In the genomic region with DNA sequence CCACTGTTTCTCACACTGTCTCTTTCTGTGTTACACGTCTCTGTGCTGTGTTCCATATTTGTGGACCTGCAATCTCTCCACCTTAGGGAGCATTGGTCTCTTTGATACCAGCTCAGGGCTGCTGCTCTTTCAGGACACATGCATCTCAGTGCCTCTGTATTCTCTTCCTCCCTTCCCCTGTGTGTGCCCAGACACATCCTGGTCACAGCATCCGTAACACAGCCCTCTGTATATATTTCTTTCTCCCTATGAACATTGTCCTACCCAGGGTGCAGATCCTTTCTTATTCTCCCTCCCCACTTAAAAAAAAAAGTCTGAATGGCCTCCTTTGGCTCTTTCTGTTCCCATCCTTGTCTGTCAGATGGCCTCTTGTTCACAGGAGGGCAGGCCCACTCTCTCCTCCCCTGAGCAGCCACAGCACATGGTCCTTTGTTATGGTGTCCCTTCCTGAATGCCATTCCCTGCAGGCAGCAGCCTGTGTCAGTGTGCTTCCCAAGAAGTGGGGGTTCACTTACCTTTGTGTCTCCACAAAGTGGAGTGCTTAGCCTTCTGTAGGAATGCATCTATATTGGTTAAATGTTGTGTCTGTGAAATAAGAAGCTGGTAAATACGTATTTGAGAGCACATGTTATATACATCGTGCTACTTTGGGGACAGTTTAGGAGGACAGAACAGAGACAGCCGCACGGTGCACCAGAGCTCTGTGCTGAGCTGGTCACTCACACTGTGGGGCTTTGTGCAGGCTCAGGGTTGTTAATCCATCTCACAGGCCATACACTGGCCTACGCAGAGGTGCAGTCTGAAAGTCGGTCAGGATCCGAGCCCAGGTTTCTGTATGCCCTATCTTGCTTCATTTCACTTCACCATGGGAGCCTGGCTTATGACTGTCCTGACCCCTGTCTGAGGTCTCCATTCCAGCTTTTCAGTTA, we compare ENCODE assay signal across 13 mouse cellular contexts. TPM values are rescaled to one million over a fixed set of nuclear protein-coding genes. Genes with fewer than 3 reads are reported as not detected.
DNase-seq lines count a peak whose midpoint lies in the region; ATAC-seq lines count a peak whose summit lies in the region.
"Had no signal": no experiment of that assay in that cellular context is flagged by ENCODE, and none has a peak within 500 bp of the region (broad histone marks: within the 10 kb centered on the region; RNA-seq: fewer than 3 reads in every experiment).

No protein-coding gene starts in this region.

- ATAC-seq in midbrain, embryonic 14.5 days (ENCODE audit: low FRiP score, low TSS enrichment) = peak; percentile 77
- ATAC-seq: activated CD4-positive, CD25-positive, alpha-beta regulatory T cell, adult 4 months had no signal

- H3K9me3 ChIP-seq in hindbrain, embryonic 10.5 days = no peaks in the 10 kb centered on the region
- H3K9me3 ChIP-seq in midbrain, embryonic 14.5 days (ENCODE audit: control insufficient read depth, low read length) = no peaks in the 10 kb centered on the region
- H3K9me3 ChIP-seq: limb, embryonic 13.5 days had no signal

- peak overlapping the region; percentile 14; the same call in 1 of the 2 replicates for H3K4me2 ChIP-seq in midbrain, embryonic 14.5 days (ENCODE audit: low read length)
- H3K4me2 ChIP-seq: limb, embryonic 13.5 days had no signal

- H3K4me1 ChIP-seq in hindbrain, embryonic 10.5 days (replicated peaks) = peaks cover 77% of the 10 kb centered on the region
- peaks cover 67% of the 10 kb centered on the region for H3K4me1 ChIP-seq in midbrain, embryonic 14.5 days (ENCODE audit: control insufficient read depth, insufficient read depth, low read length)

- WGBS in hindbrain, embryonic 10.5 days = 22% methylated on average over 9 of the region's 9 CpGs
- 9% methylated on average over 9 of the region's 9 CpGs for WGBS in midbrain, embryonic 14.5 days

- H3K27ac ChIP-seq in hindbrain, embryonic 10.5 days = peak overlapping the region; percentile 91
- peak overlapping the region; percentile 63 for H3K27ac ChIP-seq in midbrain, embryonic 14.5 days (replicated peaks; ENCODE audit: low read depth, low read length)
- H3K27ac ChIP-seq: limb, embryonic 13.5 days had no signal

- peak overlapping the region; percentile 34 for H3K4me3 ChIP-seq in hindbrain, embryonic 10.5 days
- no peak overlapping the region for H3K4me3 ChIP-seq in midbrain, embryonic 14.5 days (replicated peaks; ENCODE audit: low read depth, low read length)
- H3K4me3 ChIP-seq: limb, embryonic 13.5 days had no signal

- peaks cover 9% of the 10 kb centered on the region; the same call in 1 of the 2 replicates for H3K36me3 ChIP-seq in hindbrain, embryonic 10.5 days
- H3K36me3 ChIP-seq in midbrain, embryonic 14.5 days (ENCODE audit: control insufficient read depth, insufficient read depth, low read length) = no peaks in the 10 kb centered on the region
- H3K36me3 ChIP-seq: limb, embryonic 13.5 days had no signal

- peak; percentile 41 for DNase-seq in Muller cell, postnatal 12 days (ENCODE audit: inconsistent ontology term)
- DNase-seq in embryo, embryonic 9.5 days (ENCODE audit: extremely low spot score) = peak; percentile 63
- DNase-seq in hindbrain, embryonic 10.5 days (ENCODE audit: low spot score) = peak; percentile 63
- peak; percentile 51 for DNase-seq in midbrain, embryonic 14.5 days
- DNase-seq in left cerebral cortex, adult 9 months (ENCODE audit: low spot score in 2 of 2) = no peak
- DNase-seq in frontal cortex, postnatal 36 days (ENCODE audit: low spot score in 2 of 2) = no peak
- DNase-seq in right cerebral cortex, adult 2 months (ENCODE audit: low spot score in 2 of 2) = no peak
- DNase-seq in testis, postnatal 10 days (ENCODE audit: low spot score) = no peak
- DNase-seq: cerebellum, postnatal 25 days; kidney, adult 9 months; thymus, adult 18-20 months had no signal

- no peaks in the 10 kb centered on the region for H3K27me3 ChIP-seq in hindbrain, embryonic 10.5 days (ENCODE audit: insufficient read depth, poor library complexity, severe bottlenecking)
- no peaks in the 10 kb centered on the region for H3K27me3 ChIP-seq in midbrain, embryonic 14.5 days (ENCODE audit: control insufficient read depth, insufficient read depth, low read length)

- H3K9ac ChIP-seq in midbrain, embryonic 14.5 days (replicated peaks; ENCODE audit: low read length) = peak overlapping the region; percentile 10
- H3K9ac ChIP-seq: limb, embryonic 13.5 days had no signal

RNA-seq across cellular contexts. Expression of a gene that starts 7.1 kb away (rescaled TPM):
- 59.6 and 63.2 TPM in 2 replicates for polyA plus RNA-seq in hindbrain, embryonic 10.5 days (2016; fragmentation: Nextera tagmentation; extraction: Ambion mirVana)
- polyA plus RNA-seq in midbrain, embryonic 14.5 days (2014; fragmentation: Nextera tagmentation; extraction: Ambion mirVana) = 36.2 and 38.1 TPM in 2 replicates
- polyA plus RNA-seq: activated CD4-positive, CD25-positive, alpha-beta regulatory T cell, adult 4 months had no signal

RNA-seq across cellular contexts. Expression of a gene that starts 38.1 kb away (rescaled TPM):
- polyA plus RNA-seq in hindbrain, embryonic 10.5 days (2016; fragmentation: Nextera tagmentation; extraction: Ambion mirVana) = 118 and 175 TPM in 2 replicates
- polyA plus RNA-seq in midbrain, embryonic 14.5 days (2014; fragmentation: Nextera tagmentation; extraction: Ambion mirVana) = 321 and 359 TPM in 2 replicates
- polyA plus RNA-seq: activated CD4-positive, CD25-positive, alpha-beta regulatory T cell, adult 4 months had no signal

Comparison
In these comparisons a context has a peak if more than half of its experiments do, and no peak if none do; other contexts are left out.
1. DNase-seq: peak in Muller cell, postnatal 12 days (single experiment), embryo, embryonic 9.5 days (single experiment), hindbrain, embryonic 10.5 days (single experiment) and midbrain, embryonic 14.5 days (single experiment); none in left cerebral cortex, adult 9 months (0 of 2), frontal cortex, postnatal 36 days (0 of 2), right cerebral cortex, adult 2 months (0 of 2) and testis, postnatal 10 days (single experiment).